Mouse (Mus musculus): Measurements from ENCODE around the gene Vmn1r117. TPM values are rescaled to one million over a fixed set of nuclear protein-coding genes. Genes with fewer than 3 reads are reported as not detected.
"Not testable (repeated sequence)": the region's sequence is repeated elsewhere in the genome, so short reads cannot be mapped to it uniquely, and the experiment has no call there.

Vmn1r117 gene
- polyA plus RNA-seq (2016; fragmentation: Nextera tagmentation; extraction: Ambion mirVana) = not detected in 2 replicates

- H3K4me3 ChIP-seq; H3K4me1 ChIP-seq; H3K27me3 ChIP-seq; ATAC-seq (ENCODE audit: insufficient number of reproducible peaks, insufficient read depth, low FRiP score, low TSS enrichment); H3K9me3 ChIP-seq; H3K27ac ChIP-seq; H3K36me3 ChIP-seq; H3K9ac ChIP-seq; H3K4me2 ChIP-seq (replicated peaks): not testable (repeated sequence)
- no CpG with 5 or more reads among the region's 2 CpGs for whole genome bisulfite sequencing
These were observed at the start of gene Vmn1r117 for GRCm38 (mm10) chr7:20884021-20884420. Gene Vmn1r117, minus strand, starts transcription at chr7:20884121.

GRCm38 (mm10) chr7:20912247-20912646, 28.3 kb upstream of the Vmn1r117 start, which contains the start of gene Vmn1r118:
Gene Vmn1r118, minus strand, starts transcription at chr7:20912347.
- H3K9me3 ChIP-seq; H3K36me3 ChIP-seq; H3K27ac ChIP-seq; H3K27me3 ChIP-seq; H3K4me1 ChIP-seq; H3K4me2 ChIP-seq (replicated peaks); ATAC-seq (ENCODE audit: insufficient number of reproducible peaks, insufficient read depth, low FRiP score, low TSS enrichment); H3K9ac ChIP-seq; H3K4me3 ChIP-seq: not testable (repeated sequence)
- WGBS = no CpG with 5 or more reads among the region's 2 CpGs

GRCm38 (mm10) chr7:20871956-20872355, 12.0 kb downstream of the Vmn1r117 start, which contains the start of gene Vmn1r116:
Gene Vmn1r116, plus strand, starts transcription at chr7:20872256.
- not testable (repeated sequence) for H3K36me3 ChIP-seq; H3K9me3 ChIP-seq; H3K4me3 ChIP-seq; H3K9ac ChIP-seq; H3K27ac ChIP-seq; H3K4me1 ChIP-seq; H3K27me3 ChIP-seq; H3K4me2 ChIP-seq (replicated peaks); ATAC-seq (ENCODE audit: insufficient number of reproducible peaks, insufficient read depth, low FRiP score, low TSS enrichment)
- 57% methylated on average over 3 of the region's 3 CpGs for WGBS

- not testable (repeated sequence) for H3K4me3 ChIP-seq; H3K9ac ChIP-seq; H3K9me3 ChIP-seq; H3K4me2 ChIP-seq (replicated peaks); H3K27me3 ChIP-seq; H3K36me3 ChIP-seq; ATAC-seq (ENCODE audit: insufficient number of reproducible peaks, insufficient read depth, low FRiP score, low TSS enrichment); H3K27ac ChIP-seq; H3K4me1 ChIP-seq
- WGBS = 86% methylated on average over 1 of the region's 3 CpGs
These were observed 39.0 kb downstream of the Vmn1r117 start, which contains the start of gene Vmn1r115 for GRCm38 (mm10) chr7:20844885-20845284. Gene Vmn1r115, minus strand, starts transcription at chr7:20844985.

Other genes with a start within 250 kb of the Vmn1r117 start
- gene Vmn1r107, start 215.2 kb downstream of the Vmn1r117 start, polyA plus RNA-seq (2016; fragmentation: Nextera tagmentation; extraction: Ambion mirVana) = not detected in 2 replicates
- gene Vmn1r111, start 180.9 kb downstream of the Vmn1r117 start, polyA plus RNA-seq (2016; fragmentation: Nextera tagmentation; extraction: Ambion mirVana) = not detected in 2 replicates
- not detected in 2 replicates for gene Gm10668, start 153.5 kb downstream of the Vmn1r117 start, polyA plus RNA-seq (2016; fragmentation: Nextera tagmentation; extraction: Ambion mirVana)
- gene Vmn1r112, start 112.9 kb downstream of the Vmn1r117 start, polyA plus RNA-seq (2016; fragmentation: Nextera tagmentation; extraction: Ambion mirVana) = not detected in 2 replicates
- not detected in 2 replicates for gene Vmn1r113, start 96.8 kb downstream of the Vmn1r117 start, polyA plus RNA-seq (2016; fragmentation: Nextera tagmentation; extraction: Ambion mirVana)
- gene Vmn1r114, start 71.9 kb downstream of the Vmn1r117 start, polyA plus RNA-seq (2016; fragmentation: Nextera tagmentation; extraction: Ambion mirVana) = not detected in 2 replicates
- not detected in 2 replicates for gene Vmn1r115, start 39.1 kb downstream of the Vmn1r117 start, polyA plus RNA-seq (2016; fragmentation: Nextera tagmentation; extraction: Ambion mirVana)
- gene Vmn1r116, start 11.9 kb downstream of the Vmn1r117 start, polyA plus RNA-seq (2016; fragmentation: Nextera tagmentation; extraction: Ambion mirVana) = not detected in 2 replicates
- not detected in 2 replicates for gene Vmn1r118, start 28.2 kb upstream of the Vmn1r117 start, polyA plus RNA-seq (2016; fragmentation: Nextera tagmentation; extraction: Ambion mirVana)
- gene Vmn1r119, start 128.3 kb upstream of the Vmn1r117 start, polyA plus RNA-seq (2016; fragmentation: Nextera tagmentation; extraction: Ambion mirVana) = not detected in 2 replicates
- gene Vmn1r120, start 169.7 kb upstream of the Vmn1r117 start, polyA plus RNA-seq (2016; fragmentation: Nextera tagmentation; extraction: Ambion mirVana) = not detected in 2 replicates
- gene Vmn1r121, start 214.4 kb upstream of the Vmn1r117 start, polyA plus RNA-seq (2016; fragmentation: Nextera tagmentation; extraction: Ambion mirVana) = not detected in 2 replicates

Measured in embryonic facial prominence, embryonic 12.5 days (tissue).